Comparison of ENCODE assay signal across 22 mouse cellular contexts in the genomic region with DNA sequence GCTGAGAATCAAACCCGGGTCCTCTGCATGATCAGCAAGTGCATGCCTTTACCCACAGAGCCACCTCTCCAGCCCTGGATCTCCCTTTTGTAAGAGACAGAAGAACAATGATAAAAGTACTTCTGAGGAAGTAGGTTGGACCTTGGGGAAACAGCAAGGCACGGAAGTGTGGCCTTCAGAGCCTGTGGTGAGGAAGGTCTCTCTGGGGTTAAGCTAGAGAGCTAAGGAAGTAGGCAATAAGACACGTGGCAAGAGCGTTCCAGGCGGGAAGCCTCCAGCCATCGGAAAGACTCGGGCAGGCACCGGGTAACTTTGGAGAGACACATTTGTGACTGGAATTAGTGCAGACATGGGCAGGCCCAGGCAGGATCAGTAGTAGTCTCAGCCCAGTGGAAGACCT. TPM values are rescaled to one million over a fixed set of nuclear protein-coding genes. Genes with fewer than 3 reads are reported as not detected.
"Had no signal": no experiment of that assay in that cellular context is flagged by ENCODE, and none has a peak within 500 bp of the region (broad histone marks: within the 10 kb centered on the region; RNA-seq: fewer than 3 reads in every experiment).

No protein-coding gene starts in this region.

- H3K4me2 ChIP-seq: lung, embryonic 15.5 days; neural tube, embryonic 13.5 days; neural tube, embryonic 15.5 days had no signal

- H3K4me1 ChIP-seq: midbrain, embryonic 10.5 days; neural tube, embryonic 13.5 days; neural tube, embryonic 15.5 days had no signal

- H3K27me3 ChIP-seq: lung, embryonic 15.5 days; neural tube, embryonic 13.5 days; neural tube, embryonic 15.5 days had no signal

- H3K9ac ChIP-seq: liver, postnatal 0 days; lung, embryonic 15.5 days; neural tube, embryonic 13.5 days; neural tube, embryonic 15.5 days had no signal

- ATAC-seq: liver, postnatal 0 days; lung, postnatal 0 days; midbrain, embryonic 16.5 days had no signal

- H3K36me3 ChIP-seq: lung, embryonic 15.5 days; midbrain, embryonic 10.5 days; neural tube, embryonic 13.5 days; neural tube, embryonic 15.5 days had no signal

- DNase-seq: liver, postnatal 0 days; lung, adult 2 months; lung, postnatal 14 days; lung, postnatal 36 days; midbrain, embryonic 14.5 days; retina, postnatal 1 day; right cerebral cortex, adult 18-20 months; right cerebral cortex, postnatal 25 days; right cerebral cortex, postnatal 4 days; spleen, adult 18-20 months; thymus, adult 18-20 months; thymus, postnatal 14 days; thymus, postnatal 36 days had no signal

- H3K9me3 ChIP-seq: lung, embryonic 15.5 days; neural tube, embryonic 13.5 days; neural tube, embryonic 15.5 days had no signal

- H3K4me3 ChIP-seq: lung, embryonic 15.5 days; midbrain, embryonic 10.5 days; myocyte; neural tube, embryonic 13.5 days; neural tube, embryonic 15.5 days had no signal

- H3K27ac ChIP-seq: lung, embryonic 15.5 days; macrophage; midbrain, embryonic 10.5 days; neural tube, embryonic 13.5 days; neural tube, embryonic 15.5 days had no signal

RNA-seq across cellular contexts. Expression of a gene that starts 21.9 kb away (rescaled TPM):
- total RNA-seq: megakaryocyte-erythroid progenitor cell, adult 5-6 weeks had no signal
